Mouse (Mus musculus): ENCODE measurements around the gene Ern1.
"Not testable (repeated sequence)": the region's sequence is repeated elsewhere in the genome, so short reads cannot be mapped to it uniquely, and the experiment has no call there.

Gene Ern1

GRCm38 (mm10) chr11:106502631-106503424 is 15.2 kb upstream of the Ern1 start:
- DNase-seq (ENCODE audit: low read depth), result no peak

GRCm38 (mm10) chr11:106502159-106502505 is 14.5 kb upstream of the Ern1 start:
- DNase-seq (ENCODE audit: low read depth), result no peak

GRCm38 (mm10) chr11:106501308-106502158 is 13.9 kb upstream of the Ern1 start:
- DNase-seq (ENCODE audit: low read depth), result no peak

- DNase-seq (ENCODE audit: low read depth), result peak; percentile 96
Measured at GRCm38 (mm10) chr11:106500393-106501307, 13.0 kb upstream of the Ern1 start.

GRCm38 (mm10) chr11:106498739-106499379 is 11.2 kb upstream of the Ern1 start:
- no peak for DNase-seq (ENCODE audit: low read depth)

GRCm38 (mm10) chr11:106497926-106498325 is 10.3 kb upstream of the Ern1 start:
- DNase-seq (ENCODE audit: low read depth), result no peak

GRCm38 (mm10) chr11:106497009-106497408 is 9.4 kb upstream of the Ern1 start:
- not testable (repeated sequence) for DNase-seq (ENCODE audit: low read depth)

- DNase-seq (ENCODE audit: low read depth), result no peak
Measured at GRCm38 (mm10) chr11:106492984-106493669, 5.5 kb upstream of the Ern1 start.

- DNase-seq (ENCODE audit: low read depth), result no peak
Measured at GRCm38 (mm10) chr11:106491393-106491792, 3.7 kb upstream of the Ern1 start.

- DNase-seq (ENCODE audit: low read depth), result not testable (repeated sequence)
Measured at GRCm38 (mm10) chr11:106490600-106490999, 2.9 kb upstream of the Ern1 start.

- DNase-seq (ENCODE audit: low read depth), result no peak
Measured at GRCm38 (mm10) chr11:106490057-106490456, 2.4 kb upstream of the Ern1 start.

- DNase-seq (ENCODE audit: low read depth), result no peak
Measured at GRCm38 (mm10) chr11:106489036-106489693, 1.5 kb upstream of the Ern1 start.

- no peak for DNase-seq (ENCODE audit: low read depth)
Measured at GRCm38 (mm10) chr11:106488126-106488561, 492 bp upstream of the Ern1 start.

- no peak for DNase-seq (ENCODE audit: low read depth)
Measured at GRCm38 (mm10) chr11:106486866-106487732, 553 bp downstream of the Ern1 start.

GRCm38 (mm10) chr11:106486042-106486865 is 1.4 kb downstream of the Ern1 start:
- DNase-seq (ENCODE audit: low read depth), result no peak

GRCm38 (mm10) chr11:106485611-106486010 is 2.0 kb downstream of the Ern1 start:
- DNase-seq (ENCODE audit: low read depth), result no peak

- DNase-seq (ENCODE audit: low read depth), result no peak
Measured at GRCm38 (mm10) chr11:106484875-106485274, 2.8 kb downstream of the Ern1 start.

GRCm38 (mm10) chr11:106482867-106483266 is 4.8 kb downstream of the Ern1 start:
- no peak for DNase-seq (ENCODE audit: low read depth)
